Mouse (Mus musculus): ENCODE measurements around the gene Gdpd3.

DNA sequence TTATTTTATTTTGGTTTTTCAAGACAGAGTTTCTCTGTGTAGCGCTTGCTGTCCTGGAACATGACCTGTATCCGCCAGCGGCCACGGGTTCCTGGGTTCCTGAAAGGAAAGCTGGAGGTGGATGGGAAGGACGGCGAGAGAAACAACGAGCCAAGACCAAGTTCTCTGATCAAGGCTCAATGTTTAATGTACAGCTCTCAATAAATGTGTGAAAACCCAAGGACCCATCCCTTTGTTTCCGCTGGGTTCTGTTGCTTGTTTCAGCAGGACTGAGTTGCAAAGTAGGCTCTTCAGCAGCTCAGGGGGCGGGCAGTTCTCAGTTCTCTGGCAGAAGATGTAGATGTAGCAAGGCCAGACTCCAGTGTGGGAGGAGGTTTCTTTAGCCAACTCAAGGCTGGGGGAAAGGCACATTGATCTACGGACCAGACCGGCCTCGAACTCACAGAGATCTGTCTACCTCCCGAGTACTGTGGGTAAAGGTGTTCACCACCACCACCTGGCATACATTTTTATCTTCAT, 24.1 kb upstream of the Gdpd3 start:
- TF ChIP-seq CTCF (IDR thresholded peaks at IDR 0.05; ENCODE audit: extremely low read depth, insufficient read depth, low read length) (no peak), POLR2A (IDR thresholded peaks at IDR 0.05; ENCODE audit: extremely low read depth, insufficient read depth, low read length) (no peak)
